Mouse (Mus musculus) embryonic facial prominence, embryonic 13.5 days (tissue): ENCODE data around the gene Cry2. TPM values are rescaled to one million over a fixed set of nuclear protein-coding genes. Genes with fewer than 3 reads are reported as not detected.
"Not testable (repeated sequence)": the region's sequence is repeated elsewhere in the genome, so short reads cannot be mapped to it uniquely, and the experiment has no call there.

Source experiments
- ATAC-seq: fragments of 200-750 bp; cut with Nextera tagmentation; 2 replicates; pipeline ENCODE4 v1.8.0; 2017; ENCODE audit warnings: low read depth; ENCODE audit not compliant: insufficient number of reproducible peaks, insufficient read depth, low FRiP score, low TSS enrichment
- H3K27ac ChIP-seq: fragments of 300-500 bp; sonication (generic); 2 replicates; pipeline ENCODE4 v1.5.1; 2015; ENCODE audit warnings: moderate library complexity, mild to moderate bottlenecking, inconsistent platforms
- H3K27me3 ChIP-seq: fragments of 300-500 bp; sonication (generic); 2 replicates; pipeline ENCODE4 v1.6.1; 2015; ENCODE audit warnings: mild to moderate bottlenecking, inconsistent platforms
- H3K36me3 ChIP-seq: fragments of 300-500 bp; sonication (generic); 2 replicates; pipeline ENCODE4 v1.6.1; 2015; ENCODE audit warnings: mild to moderate bottlenecking, inconsistent platforms
- H3K4me1 ChIP-seq: fragments of 300-500 bp; sonication (generic); 2 replicates; pipeline ENCODE4 v1.6.1; 2015; ENCODE audit warnings: inconsistent platforms
- H3K4me2 ChIP-seq: fragments of 300-500 bp; sonication (generic); 2 replicates; pipeline ENCODE4 v1.6.1; 2015; ENCODE audit warnings: moderate library complexity, mild to moderate bottlenecking, inconsistent platforms
- H3K4me3 ChIP-seq: fragments of 300-500 bp; sonication (generic); 2 replicates; pipeline ENCODE4 v1.5.1; 2015; ENCODE audit warnings: mild to moderate bottlenecking, inconsistent platforms
- H3K9ac ChIP-seq: fragments of 300-500 bp; sonication (generic); 2 replicates; pipeline ENCODE4 v1.6.1; 2015; ENCODE audit warnings: mild to moderate bottlenecking, inconsistent platforms
- H3K9me3 ChIP-seq: fragments of 300-500 bp; sonication (generic); 2 replicates; pipeline ENCODE4 v1.6.1; 2016; ENCODE audit warnings: inconsistent platforms
- WGBS: fragments of 180-500 bp; shearing (Covaris S2); methylation state at CpG from one replicate; pipeline ENCODE4 v1.1.7; 2015; ENCODE audit warnings: mixed read lengths; 5-methylcytosine and 5-hydroxymethylcytosine counted together
- polyA plus RNA-seq: library from polyadenylated mRNA; unstranded; fragments of >200 nt; fragmentation: Nextera tagmentation; extraction: Ambion mirVana; gene quantifications from 2 replicates; pipeline ENCODE4 v1.2.1, GENCODE M21; 2015

The Cry2 gene
- polyA plus RNA-seq: 22.9 and 28.2 TPM in 2 replicates

GRCm38 (mm10) chr2:92433578-92434374 is at the start of gene Cry2:
TSS of gene Cry2 (minus strand) at chr2:92434043.
- no peaks in the 10 kb centered on the region for H3K9me3 ChIP-seq
- peak within 1 kb of the TSS; percentile 84 for H3K4me2 ChIP-seq
- under 1% methylated on average over 75 of the region's 76 CpGs for WGBS
- ATAC-seq: peak; percentile 97
- H3K27ac ChIP-seq: peak within 1 kb of the TSS; percentile 53; the same call in 1 of the 2 replicates
- peak within 1 kb of the TSS; percentile 81 for H3K9ac ChIP-seq
- no peaks in the 10 kb centered on the region for H3K27me3 ChIP-seq
- H3K4me3 ChIP-seq: peak within 1 kb of the TSS; percentile 79
- H3K36me3 ChIP-seq: no peaks in the 10 kb centered on the region
- peaks cover 46% of the 10 kb centered on the region for H3K4me1 ChIP-seq

- no peak for ATAC-seq
- Histone ChIP-seq H3K9me3 (no peaks in the 10 kb centered on the region), H3K4me1 (peaks cover 15% of the 10 kb centered on the region), H3K4me3 (no peak overlapping the region), H3K4me2 (no peak overlapping the region), H3K27ac (no peak overlapping the region), H3K27me3 (peaks cover 46% of the 10 kb centered on the region), H3K9ac (no peak overlapping the region), H3K36me3 (no peaks in the 10 kb centered on the region)
- WGBS: 46% methylated on average over 5 of the region's 5 CpGs
These were observed 49.7 kb upstream of the Cry2 start for GRCm38 (mm10) chr2:92483505-92483904.

- H3K27me3 ChIP-seq: peaks cover 40% of the 10 kb centered on the region
These were observed 48.7 kb upstream of the Cry2 start for GRCm38 (mm10) chr2:92482551-92482950.

GRCm38 (mm10) chr2:92478313-92478688 is 44.5 kb upstream of the Cry2 start:
- Histone ChIP-seq H3K9me3 (no peaks in the 10 kb centered on the region), H3K4me2 (no peak overlapping the region), H3K4me1 (no peaks in the 10 kb centered on the region), H3K4me3 (no peak overlapping the region), H3K9ac (no peak overlapping the region), H3K36me3 (no peaks in the 10 kb centered on the region), H3K27me3 (peaks cover 6% of the 10 kb centered on the region), H3K27ac (no peak overlapping the region)
- WGBS: 87% methylated on average over 4 of the region's 4 CpGs
- ATAC-seq: no peak

More at GRCm38 (mm10) chr2:92482551-92482950, 48.7 kb upstream of the Cry2 start:
- Histone ChIP-seq H3K27ac (no peak overlapping the region), H3K4me2 (no peak overlapping the region), H3K36me3 (no peaks in the 10 kb centered on the region), H3K9ac (no peak overlapping the region), H3K4me1 (peaks cover 15% of the 10 kb centered on the region), H3K9me3 (no peaks in the 10 kb centered on the region), H3K4me3 (no peak overlapping the region)
- no peak for ATAC-seq
- 48% methylated on average over 1 of the region's 1 CpGs for WGBS

GRCm38 (mm10) chr2:92477672-92478312 is 43.9 kb upstream of the Cry2 start:
- 0 out of 2 replicates have a peak overlapping the region, but pooled peaks have one; percentile 2 for H3K27ac ChIP-seq
- peaks cover 1% of the 10 kb centered on the region for H3K27me3 ChIP-seq
- no peak overlapping the region for H3K4me2 ChIP-seq
- ATAC-seq: 0 out of 2 replicates have a peak, but pooled peaks have one; percentile 37
- no peaks in the 10 kb centered on the region for H3K9me3 ChIP-seq
- no peaks in the 10 kb centered on the region for H3K4me1 ChIP-seq
- 70% methylated on average over 12 of the region's 12 CpGs for WGBS
- no peaks in the 10 kb centered on the region for H3K36me3 ChIP-seq
- no peak overlapping the region for H3K4me3 ChIP-seq
- H3K9ac ChIP-seq: no peak overlapping the region

- H3K4me1 ChIP-seq, H3K27me3 ChIP-seq, ATAC-seq, H3K27ac ChIP-seq, H3K4me3 ChIP-seq, H3K36me3 ChIP-seq, H3K9me3 ChIP-seq, H3K9ac ChIP-seq, H3K4me2 ChIP-seq: not testable (repeated sequence)
- WGBS: 75% methylated on average over 7 of the region's 7 CpGs
These were observed 42.7 kb upstream of the Cry2 start for GRCm38 (mm10) chr2:92476580-92476979.

- WGBS: 61% methylated on average over 2 of the region's 2 CpGs
- no peak for ATAC-seq
- Histone ChIP-seq H3K4me2 (no peak overlapping the region), H3K36me3 (no peaks in the 10 kb centered on the region), H3K9me3 (no peaks in the 10 kb centered on the region), H3K27ac (no peak overlapping the region), H3K4me3 (no peak overlapping the region), H3K27me3 (no peaks in the 10 kb centered on the region), H3K4me1 (no peaks in the 10 kb centered on the region), H3K9ac (no peak overlapping the region)
These were observed 41.9 kb upstream of the Cry2 start for GRCm38 (mm10) chr2:92475711-92476110.

GRCm38 (mm10) chr2:92474920-92475319 is 41.1 kb upstream of the Cry2 start:
- Histone ChIP-seq H3K4me2 (no peak overlapping the region), H3K27ac (no peak overlapping the region), H3K9ac (no peak overlapping the region), H3K4me3 (no peak overlapping the region), H3K9me3 (no peaks in the 10 kb centered on the region), H3K27me3 (no peaks in the 10 kb centered on the region), H3K4me1 (no peaks in the 10 kb centered on the region), H3K36me3 (no peaks in the 10 kb centered on the region)
- ATAC-seq: no peak
- WGBS: 77% methylated on average over 3 of the region's 3 CpGs

- Histone ChIP-seq H3K4me2 (no peak overlapping the region), H3K9me3 (no peaks in the 10 kb centered on the region), H3K4me3 (no peak overlapping the region), H3K36me3 (no peaks in the 10 kb centered on the region), H3K4me1 (no peaks in the 10 kb centered on the region), H3K27me3 (no peaks in the 10 kb centered on the region; the same call in 1 of the 2 replicates), H3K27ac (no peak overlapping the region), H3K9ac (no peak overlapping the region)
- no peak for ATAC-seq
- 81% methylated on average over 12 of the region's 12 CpGs for WGBS
These were observed 38.2 kb upstream of the Cry2 start for GRCm38 (mm10) chr2:92471886-92472670.

GRCm38 (mm10) chr2:92464690-92465089 is 30.8 kb upstream of the Cry2 start:
- H3K36me3 ChIP-seq: no peaks in the 10 kb centered on the region
- H3K9me3 ChIP-seq: no peaks in the 10 kb centered on the region
- no peak overlapping the region for H3K9ac ChIP-seq
- H3K27me3 ChIP-seq: peaks cover 30% of the 10 kb centered on the region
- no peak overlapping the region for H3K4me2 ChIP-seq
- H3K27ac ChIP-seq: no peak overlapping the region
- H3K4me3 ChIP-seq: no peak overlapping the region
- peaks cover 9% of the 10 kb centered on the region for H3K4me1 ChIP-seq
- 73% methylated on average over 3 of the region's 3 CpGs for WGBS
- no peak for ATAC-seq

- Histone ChIP-seq H3K27me3 (peaks cover 30% of the 10 kb centered on the region), H3K36me3 (no peaks in the 10 kb centered on the region), H3K9ac (no peak overlapping the region), H3K9me3 (no peaks in the 10 kb centered on the region), H3K4me1 (peaks cover 38% of the 10 kb centered on the region), H3K27ac (no peak overlapping the region), H3K4me3 (no peak overlapping the region), H3K4me2 (no peak overlapping the region)
- WGBS: 77% methylated on average over 1 of the region's 1 CpGs
- no peak for ATAC-seq
These were observed 27.4 kb upstream of the Cry2 start for GRCm38 (mm10) chr2:92461215-92461614.
